Mouse (Mus musculus): ENCODE results near the gene Slc22a4. TPM values are rescaled to one million over a fixed set of nuclear protein-coding genes. Genes with fewer than 3 reads are reported as not detected.
A peak's percentile ranks its signal among the peaks of the same experiment; 100 is the strongest.

Gene Slc22a4
- polyA plus RNA-seq, 1 experiment: 2.0 TPM

- Histone ChIP-seq H3K79me2 (ENCODE audit: control insufficient read depth, insufficient read depth) (peaks cover 38% of the 10 kb centered on the region), H3K4me3 (peak overlapping the region; percentile 82), H3K4me2 (ENCODE audit: low read depth) (peak overlapping the region; percentile 93), H3K27me3 (ENCODE audit: control insufficient read depth, insufficient read depth, insufficient read length) (no peaks in the 10 kb centered on the region), H3ac (ENCODE audit: control insufficient read depth, insufficient read length) (no peak overlapping the region), H3K36me3 (ENCODE audit: control insufficient read depth, insufficient read depth) (peaks cover under 1% of the 10 kb centered on the region)
- TF ChIP-seq TCF12 (IDR thresholded peaks at IDR 0.05; ENCODE audit: insufficient read depth, poor library complexity, severe bottlenecking) (peak; percentile 68), MYOD1 (IDR thresholded peaks at IDR 0.05; ENCODE audit: control insufficient read depth in 1 of 3, insufficient read length in 2 of 3, low read depth in 2 of 3) (peak in 2 of 3 experiments; percentile 81 to 95), CEBPB (IDR thresholded peaks at IDR 0.05; ENCODE audit: insufficient read depth, poor library complexity, severe bottlenecking) (no peak), TCF3 (IDR thresholded peaks at IDR 0.05; ENCODE audit: insufficient read length, low read depth) (peak; percentile 34), USF1 (IDR thresholded peaks at IDR 0.05; ENCODE audit: low read depth) (no peak), POLR2AphosphoS2 (IDR thresholded peaks at IDR 0.05; ENCODE audit: insufficient read length, low read depth) (no peak), POLR2A (IDR thresholded peaks at IDR 0.05; ENCODE audit: insufficient read length, low read depth) (no peak), MAX (IDR thresholded peaks at IDR 0.05; ENCODE audit: low read depth) (no peak), REST (IDR thresholded peaks at IDR 0.05; ENCODE audit: insufficient read depth, insufficient read length) (no peak), SRF (IDR thresholded peaks at IDR 0.05; ENCODE audit: control insufficient read depth, insufficient read length, low read depth) (no peak), E2F4 (IDR thresholded peaks at IDR 0.05; ENCODE audit: insufficient read depth) (no peak), MYOG (IDR thresholded peaks at IDR 0.05; ENCODE audit: control insufficient read depth in 1 of 3, insufficient read depth in 1 of 3, insufficient read length in 2 of 3, low read depth in 2 of 3) (peak in 2 of 3 experiments; percentile 74 to 91)
Measured at GRCm38 (mm10) chr11:54066400-54066799, 38.5 kb upstream of the Slc22a4 start.

DNA sequence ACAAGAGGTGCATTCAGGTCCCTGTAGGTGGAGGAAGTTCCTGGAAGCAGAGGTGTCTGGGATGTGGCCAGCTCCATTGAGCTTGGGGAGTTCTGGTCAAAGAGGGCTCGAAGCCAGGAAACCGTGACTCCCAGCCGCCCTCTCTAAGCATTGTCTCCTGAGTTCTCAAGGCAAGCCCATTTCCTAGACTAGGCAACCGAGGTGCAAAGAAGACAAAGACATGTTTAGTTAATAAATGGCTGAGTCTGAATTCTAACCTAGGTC lies 38.0 kb upstream of the Slc22a4 start:
- H3K79me2 ChIP-seq (ENCODE audit: control insufficient read depth, insufficient read depth): peaks cover 44% of the 10 kb centered on the region
- no peak for TF ChIP-seq TCF12 (IDR thresholded peaks at IDR 0.05; ENCODE audit: insufficient read depth, poor library complexity, severe bottlenecking)
- TF ChIP-seq SRF (IDR thresholded peaks at IDR 0.05; ENCODE audit: control insufficient read depth, insufficient read length, low read depth): no peak
- peak overlapping the region; percentile 93 for H3K4me2 ChIP-seq (ENCODE audit: low read depth)
- peaks cover 5% of the 10 kb centered on the region for H3K36me3 ChIP-seq (ENCODE audit: control insufficient read depth, insufficient read depth)
- H3K27me3 ChIP-seq (ENCODE audit: control insufficient read depth, insufficient read depth, insufficient read length): no peaks in the 10 kb centered on the region
- no peak overlapping the region for H3ac ChIP-seq (ENCODE audit: control insufficient read depth, insufficient read length)
- H3K4me3 ChIP-seq: no peak overlapping the region

DNA sequence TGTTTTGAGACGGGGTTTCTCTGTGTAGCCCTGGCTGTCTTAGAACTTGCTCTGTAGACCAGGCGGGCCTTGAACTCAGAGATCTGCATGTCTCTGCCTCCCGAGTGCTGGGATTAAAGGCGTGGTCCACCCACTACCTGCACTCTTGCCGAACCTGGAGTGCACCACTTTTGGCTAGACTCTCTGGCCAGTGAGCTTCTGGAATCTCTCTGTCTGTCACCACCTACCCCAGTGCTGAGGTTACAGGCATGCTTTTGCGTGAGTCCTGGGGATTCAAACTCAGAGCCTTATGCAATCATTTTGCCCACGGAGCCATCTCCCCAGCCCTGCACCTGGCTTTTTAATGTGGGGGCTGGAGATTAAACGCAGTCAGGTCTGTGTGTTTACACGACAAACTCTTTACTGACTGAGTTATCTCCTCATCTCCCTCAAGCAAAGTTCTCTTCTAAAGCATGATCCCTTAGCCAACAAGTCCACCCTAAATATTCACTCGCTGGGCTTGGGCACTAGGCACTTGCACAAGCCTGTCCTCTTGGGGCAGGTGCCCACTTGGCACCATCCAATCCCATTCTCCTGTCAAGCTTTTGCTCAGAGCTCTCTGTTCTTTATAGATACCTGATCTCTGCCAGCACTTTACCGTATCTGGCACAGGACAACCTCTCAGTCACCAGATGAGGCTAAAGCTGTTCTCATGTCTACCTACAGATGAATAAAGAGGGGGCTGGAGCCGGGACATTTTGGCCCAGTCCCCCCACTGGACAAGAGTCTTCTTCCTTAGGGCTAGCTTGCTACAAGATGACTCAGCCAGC lies 37.4 kb upstream of the Slc22a4 start:
- Histone ChIP-seq H3K36me3 (ENCODE audit: control insufficient read depth, insufficient read depth) (peaks cover 5% of the 10 kb centered on the region), H3K27me3 (ENCODE audit: control insufficient read depth, insufficient read depth, insufficient read length) (no peaks in the 10 kb centered on the region), H3K4me2 (ENCODE audit: low read depth) (peak overlapping the region; percentile 93), H3K79me2 (ENCODE audit: control insufficient read depth, insufficient read depth) (peaks cover 47% of the 10 kb centered on the region), H3ac (ENCODE audit: control insufficient read depth, insufficient read length) (no peak overlapping the region), H3K4me3 (no peak overlapping the region)
- TF ChIP-seq CEBPB (IDR thresholded peaks at IDR 0.05; ENCODE audit: insufficient read depth, poor library complexity, severe bottlenecking) (peak; percentile 27; the same call in 1 of the 2 replicates), SRF (IDR thresholded peaks at IDR 0.05; ENCODE audit: control insufficient read depth, insufficient read length, low read depth) (no peak)

- H3K79me2 ChIP-seq (ENCODE audit: control insufficient read depth, insufficient read depth): peaks cover 53% of the 10 kb centered on the region
- H3K4me3 ChIP-seq: no peak overlapping the region
- H3ac ChIP-seq (ENCODE audit: control insufficient read depth, insufficient read length): no peak overlapping the region
- no peaks in the 10 kb centered on the region for H3K27me3 ChIP-seq (ENCODE audit: control insufficient read depth, insufficient read depth, insufficient read length)
- peak overlapping the region; percentile 93 for H3K4me2 ChIP-seq (ENCODE audit: low read depth)
- H3K36me3 ChIP-seq (ENCODE audit: control insufficient read depth, insufficient read depth): peaks cover 5% of the 10 kb centered on the region
- TF ChIP-seq REST (IDR thresholded peaks at IDR 0.05; ENCODE audit: insufficient read depth, insufficient read length) (no peak), USF1 (IDR thresholded peaks at IDR 0.05; ENCODE audit: low read depth) (peak; percentile 79), SRF (IDR thresholded peaks at IDR 0.05; ENCODE audit: control insufficient read depth, insufficient read length, low read depth) (no peak), MYOD1 (IDR thresholded peaks at IDR 0.05; ENCODE audit: control insufficient read depth in 1 of 3, insufficient read length in 2 of 3, low read depth in 2 of 3) (peak in 2 of 3 experiments; percentile 55 to 82), TCF3 (IDR thresholded peaks at IDR 0.05; ENCODE audit: insufficient read length, low read depth) (no peak), MAX (IDR thresholded peaks at IDR 0.05; ENCODE audit: low read depth) (no peak), TCF12 (IDR thresholded peaks at IDR 0.05; ENCODE audit: insufficient read depth, poor library complexity, severe bottlenecking) (no peak), E2F4 (IDR thresholded peaks at IDR 0.05; ENCODE audit: insufficient read depth) (no peak), MYOG (IDR thresholded peaks at IDR 0.05; ENCODE audit: control insufficient read depth in 1 of 3, insufficient read depth in 1 of 3, insufficient read length in 2 of 3, low read depth in 2 of 3) (peak in 1 of 3 experiments; percentile 69)
Measured at GRCm38 (mm10) chr11:54064412-54064978, 36.6 kb upstream of the Slc22a4 start.

DNA sequence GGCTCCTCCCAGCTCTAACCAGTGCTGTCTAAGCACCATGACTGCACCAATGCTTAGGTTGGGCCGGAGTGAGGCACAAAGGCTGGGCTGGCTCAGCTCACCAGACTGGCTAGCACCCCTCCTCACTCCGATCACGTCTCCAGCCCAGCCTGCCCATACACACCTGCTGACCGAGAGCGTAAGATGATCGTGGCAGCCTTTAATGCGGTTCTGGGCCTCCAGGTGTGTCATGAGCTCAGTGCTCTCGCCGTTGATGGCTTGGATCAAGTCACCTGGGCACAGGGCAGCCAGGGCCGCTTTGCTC lies 35.5 kb upstream of the Slc22a4 start:
- no peak overlapping the region for H3ac ChIP-seq (ENCODE audit: control insufficient read depth, insufficient read length)
- peak overlapping the region; percentile 93 for H3K4me2 ChIP-seq (ENCODE audit: low read depth)
- peaks cover 5% of the 10 kb centered on the region for H3K36me3 ChIP-seq (ENCODE audit: control insufficient read depth, insufficient read depth)
- H3K4me3 ChIP-seq: no peak overlapping the region
- no peaks in the 10 kb centered on the region for H3K27me3 ChIP-seq (ENCODE audit: control insufficient read depth, insufficient read depth, insufficient read length)
- no peak for TF ChIP-seq SRF (IDR thresholded peaks at IDR 0.05; ENCODE audit: control insufficient read depth, insufficient read length, low read depth)
- no peak for TF ChIP-seq TCF12 (IDR thresholded peaks at IDR 0.05; ENCODE audit: insufficient read depth, poor library complexity, severe bottlenecking)
- peak; percentile 12 for TF ChIP-seq POLR2AphosphoS2 (IDR thresholded peaks at IDR 0.05; ENCODE audit: insufficient read length, low read depth)
- TF ChIP-seq MYOG (IDR thresholded peaks at IDR 0.05; ENCODE audit: control insufficient read depth in 1 of 3, insufficient read depth in 1 of 3, insufficient read length in 2 of 3, low read depth in 2 of 3): peak in 1 of 3 experiments; percentile 11
- TF ChIP-seq MYOD1 (IDR thresholded peaks at IDR 0.05; ENCODE audit: control insufficient read depth in 1 of 3, insufficient read length in 2 of 3, low read depth in 2 of 3): peak in 1 of 3 experiments; percentile 49
- peaks cover 53% of the 10 kb centered on the region for H3K79me2 ChIP-seq (ENCODE audit: control insufficient read depth, insufficient read depth)

Data from myocyte (in vitro differentiated cells).